Mouse (Mus musculus): ENCODE data around the gene Ccdc152. TPM values are rescaled to one million over a fixed set of nuclear protein-coding genes. Genes with fewer than 3 reads are reported as not detected.
A peak's percentile ranks its signal among the peaks of the same experiment; 100 is the strongest.

Gene Ccdc152
- 0.29 and 0.34 TPM in 2 replicates for polyA plus RNA-seq (2015; fragmentation: Nextera tagmentation; extraction: Ambion mirVana)

DNA sequence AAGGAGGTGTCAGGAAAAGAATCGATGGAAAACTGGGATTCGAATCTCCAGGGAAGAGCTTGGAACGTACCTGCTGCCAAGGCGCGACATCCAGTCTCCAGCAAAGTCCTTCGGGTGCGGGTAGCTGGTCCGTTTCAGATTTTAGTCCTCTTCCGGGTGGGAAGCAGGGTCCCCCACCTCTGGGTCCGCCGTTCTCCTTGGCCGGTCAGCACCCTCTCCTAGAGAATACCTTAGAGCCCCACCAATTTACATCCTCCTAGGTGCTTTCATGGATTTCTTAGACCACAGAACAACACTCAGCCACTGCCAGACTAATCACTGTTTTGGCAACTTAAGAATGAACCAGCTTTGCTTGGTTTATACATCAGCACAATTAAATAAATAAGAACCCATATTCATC is at the start of gene Ccdc152:
TSS of gene Ccdc152 (minus strand) at position 101 of the 400 bp plus-strand sequence.
- no peak within 1 kb of the TSS for H3K4me2 ChIP-seq (ENCODE audit: low read depth, low read length)
- no peaks in the 10 kb centered on the region for H3K9me3 ChIP-seq (replicated peaks; ENCODE audit: control insufficient read depth, low read length)
- no peaks in the 10 kb centered on the region for H3K4me1 ChIP-seq (ENCODE audit: control insufficient read depth, insufficient read depth, low read length)
- H3K9ac ChIP-seq (ENCODE audit: low read length): no peak within 1 kb of the TSS
- H3K36me3 ChIP-seq (ENCODE audit: control insufficient read depth, insufficient read depth): no peaks in the 10 kb centered on the region
- no peaks in the 10 kb centered on the region for H3K27me3 ChIP-seq (ENCODE audit: control insufficient read depth, insufficient read depth, low read length)
- no peak within 1 kb of the TSS for H3K27ac ChIP-seq (ENCODE audit: low read length)
- no peak within 1 kb of the TSS for H3K4me3 ChIP-seq (ENCODE audit: low read length)
- ATAC-seq (replicated peaks; ENCODE audit: extremely low read depth, insufficient read depth, low FRiP score): no peak
- WGBS: 89% methylated on average over 12 of the region's 12 CpGs

GRCm38 (mm10) chr15:3349306-3350064 is 46.2 kb upstream of the Ccdc152 start:
- Histone ChIP-seq H3K27ac (ENCODE audit: low read length) (no peak overlapping the region), H3K9ac (ENCODE audit: low read length) (no peak overlapping the region), H3K4me2 (ENCODE audit: low read depth, low read length) (no peak overlapping the region), H3K9me3 (replicated peaks; ENCODE audit: control insufficient read depth, low read length) (no peaks in the 10 kb centered on the region), H3K27me3 (ENCODE audit: control insufficient read depth, insufficient read depth, low read length) (no peaks in the 10 kb centered on the region), H3K36me3 (ENCODE audit: control insufficient read depth, insufficient read depth) (no peaks in the 10 kb centered on the region), H3K4me1 (ENCODE audit: control insufficient read depth, insufficient read depth, low read length) (peaks cover 8% of the 10 kb centered on the region), H3K4me3 (ENCODE audit: low read length) (no peak overlapping the region)
- 61% methylated on average over 6 of the region's 6 CpGs for WGBS
- no peak for ATAC-seq (replicated peaks; ENCODE audit: extremely low read depth, insufficient read depth, low FRiP score)

- H3K4me3 ChIP-seq (ENCODE audit: low read length): no peak overlapping the region
- no peaks in the 10 kb centered on the region for H3K27me3 ChIP-seq (ENCODE audit: control insufficient read depth, insufficient read depth, low read length)
- no peak for ATAC-seq (replicated peaks; ENCODE audit: extremely low read depth, insufficient read depth, low FRiP score)
- no peak overlapping the region for H3K4me2 ChIP-seq (ENCODE audit: low read depth, low read length)
- H3K36me3 ChIP-seq (ENCODE audit: control insufficient read depth, insufficient read depth): peaks cover 2% of the 10 kb centered on the region; the same call in 1 of the 2 replicates
- H3K9me3 ChIP-seq (replicated peaks; ENCODE audit: control insufficient read depth, low read length): no peaks in the 10 kb centered on the region
- WGBS: 66% methylated on average over 3 of the region's 3 CpGs
- peaks cover 8% of the 10 kb centered on the region for H3K4me1 ChIP-seq (ENCODE audit: control insufficient read depth, insufficient read depth, low read length)
- H3K9ac ChIP-seq (ENCODE audit: low read length): no peak overlapping the region
- H3K27ac ChIP-seq (ENCODE audit: low read length): no peak overlapping the region
Observed at GRCm38 (mm10) chr15:3346682-3347081, 43.4 kb upstream of the Ccdc152 start.

DNA sequence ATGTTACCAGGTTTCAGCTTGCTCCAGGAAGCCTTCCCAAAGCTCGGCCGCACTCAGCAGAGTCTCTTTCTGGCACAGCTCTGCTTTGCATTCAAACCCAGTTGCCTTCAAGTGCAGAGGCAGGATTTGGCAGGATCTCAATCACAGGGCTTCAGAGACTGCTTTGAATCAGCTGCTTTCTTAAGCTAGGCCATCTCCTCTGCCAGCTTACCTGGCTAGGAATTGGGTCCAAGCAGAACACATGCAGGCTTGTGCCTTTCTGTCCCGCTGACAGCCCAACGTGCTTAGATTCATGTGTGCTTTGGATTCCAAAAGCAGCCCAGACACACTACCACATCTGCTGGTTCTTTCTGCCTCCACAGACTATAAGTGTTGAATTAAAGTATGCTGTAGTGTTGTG is 41.2 kb upstream of the Ccdc152 start:
- H3K4me2 ChIP-seq (ENCODE audit: low read depth, low read length): no peak overlapping the region
- H3K9ac ChIP-seq (ENCODE audit: low read length): no peak overlapping the region
- H3K36me3 ChIP-seq (ENCODE audit: control insufficient read depth, insufficient read depth): peaks cover 11% of the 10 kb centered on the region
- no peak overlapping the region for H3K27ac ChIP-seq (ENCODE audit: low read length)
- 86% methylated on average over 4 of the region's 4 CpGs for WGBS
- no peak overlapping the region for H3K4me3 ChIP-seq (ENCODE audit: low read length)
- ATAC-seq (replicated peaks; ENCODE audit: extremely low read depth, insufficient read depth, low FRiP score): no peak
- no peaks in the 10 kb centered on the region for H3K9me3 ChIP-seq (replicated peaks; ENCODE audit: control insufficient read depth, low read length)
- no peaks in the 10 kb centered on the region for H3K27me3 ChIP-seq (ENCODE audit: control insufficient read depth, insufficient read depth, low read length)
- peaks cover 8% of the 10 kb centered on the region for H3K4me1 ChIP-seq (ENCODE audit: control insufficient read depth, insufficient read depth, low read length)

- Histone ChIP-seq H3K4me2 (ENCODE audit: low read depth, low read length) (no peak overlapping the region), H3K4me1 (ENCODE audit: control insufficient read depth, insufficient read depth, low read length) (no peaks in the 10 kb centered on the region), H3K9ac (ENCODE audit: low read length) (no peak overlapping the region), H3K9me3 (replicated peaks; ENCODE audit: control insufficient read depth, low read length) (peaks cover 4% of the 10 kb centered on the region), H3K36me3 (ENCODE audit: control insufficient read depth, insufficient read depth) (peaks cover 26% of the 10 kb centered on the region), H3K27me3 (ENCODE audit: control insufficient read depth, insufficient read depth, low read length) (no peaks in the 10 kb centered on the region), H3K27ac (ENCODE audit: low read length) (no peak overlapping the region), H3K4me3 (ENCODE audit: low read length) (no peak overlapping the region)
- 80% methylated on average over 4 of the region's 4 CpGs for WGBS
- ATAC-seq (replicated peaks; ENCODE audit: extremely low read depth, insufficient read depth, low FRiP score): no peak
Observed at GRCm38 (mm10) chr15:3341806-3342582, 38.7 kb upstream of the Ccdc152 start.

- peaks cover 32% of the 10 kb centered on the region for H3K36me3 ChIP-seq (ENCODE audit: control insufficient read depth, insufficient read depth)
- H3K9me3 ChIP-seq (replicated peaks; ENCODE audit: control insufficient read depth, low read length): peaks cover 4% of the 10 kb centered on the region
- ATAC-seq (replicated peaks; ENCODE audit: extremely low read depth, insufficient read depth, low FRiP score): no peak
- no peak overlapping the region for H3K4me3 ChIP-seq (ENCODE audit: low read length)
- no peaks in the 10 kb centered on the region for H3K4me1 ChIP-seq (ENCODE audit: control insufficient read depth, insufficient read depth, low read length)
- WGBS: 73% methylated on average over 3 of the region's 3 CpGs
- H3K9ac ChIP-seq (ENCODE audit: low read length): no peak overlapping the region
- no peaks in the 10 kb centered on the region for H3K27me3 ChIP-seq (ENCODE audit: control insufficient read depth, insufficient read depth, low read length)
- H3K4me2 ChIP-seq (ENCODE audit: low read depth, low read length): no peak overlapping the region
- no peak overlapping the region for H3K27ac ChIP-seq (ENCODE audit: low read length)
Observed at GRCm38 (mm10) chr15:3339847-3340246, 36.5 kb upstream of the Ccdc152 start.

- Histone ChIP-seq H3K4me1 (ENCODE audit: control insufficient read depth, insufficient read depth, low read length) (peaks cover 2% of the 10 kb centered on the region; the same call in 1 of the 2 replicates), H3K36me3 (ENCODE audit: control insufficient read depth, insufficient read depth) (peaks cover 19% of the 10 kb centered on the region), H3K9ac (ENCODE audit: low read length) (no peak overlapping the region), H3K27me3 (ENCODE audit: control insufficient read depth, insufficient read depth, low read length) (no peaks in the 10 kb centered on the region), H3K4me3 (ENCODE audit: low read length) (no peak overlapping the region), H3K4me2 (ENCODE audit: low read depth, low read length) (no peak overlapping the region), H3K27ac (ENCODE audit: low read length) (peak overlapping the region; percentile 47), H3K9me3 (replicated peaks; ENCODE audit: control insufficient read depth, low read length) (peaks cover 4% of the 10 kb centered on the region)
- WGBS: 41% methylated on average over 4 of the region's 4 CpGs
- 0 out of 2 replicates have a peak, but pooled peaks have one; percentile 49 for ATAC-seq (replicated peaks; ENCODE audit: extremely low read depth, insufficient read depth, low FRiP score)
Observed at GRCm38 (mm10) chr15:3332517-3332916, 29.2 kb upstream of the Ccdc152 start.

DNA sequence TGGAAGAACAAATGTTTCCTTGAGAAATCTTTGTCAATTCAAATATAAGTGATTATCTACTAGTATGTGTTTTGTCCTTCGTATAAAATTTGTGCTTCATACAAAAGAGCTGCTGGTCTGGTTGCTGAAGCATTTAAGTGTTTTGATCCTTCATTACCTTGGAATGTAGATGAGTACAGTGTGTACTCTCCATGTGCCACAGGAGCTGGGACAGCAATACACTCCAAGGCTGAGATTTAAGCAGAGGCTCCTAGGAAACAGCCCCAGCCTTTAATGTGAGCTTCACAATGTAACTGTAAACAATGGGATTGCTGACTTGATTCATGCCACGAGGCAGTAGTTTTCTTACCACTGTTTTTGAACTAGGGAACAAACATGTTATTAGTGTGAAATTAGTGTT is 28.5 kb upstream of the Ccdc152 start:
- H3K9ac ChIP-seq (ENCODE audit: low read length): no peak overlapping the region
- peak overlapping the region; percentile 47; the same call in 1 of the 2 replicates for H3K27ac ChIP-seq (ENCODE audit: low read length)
- no peaks in the 10 kb centered on the region for H3K27me3 ChIP-seq (ENCODE audit: control insufficient read depth, insufficient read depth, low read length)
- H3K9me3 ChIP-seq (replicated peaks; ENCODE audit: control insufficient read depth, low read length): no peaks in the 10 kb centered on the region
- H3K4me2 ChIP-seq (ENCODE audit: low read depth, low read length): no peak overlapping the region
- no peak overlapping the region for H3K4me3 ChIP-seq (ENCODE audit: low read length)
- H3K4me1 ChIP-seq (ENCODE audit: control insufficient read depth, insufficient read depth, low read length): peaks cover 2% of the 10 kb centered on the region; the same call in 1 of the 2 replicates
- H3K36me3 ChIP-seq (ENCODE audit: control insufficient read depth, insufficient read depth): peaks cover 15% of the 10 kb centered on the region
- 76% methylated on average over 2 of the region's 2 CpGs for WGBS
- ATAC-seq (replicated peaks; ENCODE audit: extremely low read depth, insufficient read depth, low FRiP score): no peak

DNA sequence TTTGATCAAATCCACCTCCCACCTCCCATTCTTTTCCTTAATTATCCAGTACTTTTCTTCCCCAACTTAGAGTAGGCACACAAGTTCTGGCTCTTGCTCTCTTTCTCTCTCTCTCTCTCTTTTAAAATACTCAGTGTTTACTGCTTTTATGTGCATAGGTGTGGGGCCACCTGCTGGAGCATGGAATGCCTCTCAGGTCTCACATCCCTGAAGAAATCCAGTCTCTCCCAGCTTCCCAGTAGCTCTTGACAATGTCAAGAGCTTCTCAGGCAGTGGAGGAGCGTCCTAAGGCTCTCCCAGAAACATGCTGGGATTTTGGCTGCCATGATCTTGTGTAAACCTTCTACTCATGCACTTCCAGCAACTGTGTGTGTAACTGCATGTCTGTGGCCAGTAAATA is 27.0 kb upstream of the Ccdc152 start:
- Histone ChIP-seq H3K9ac (ENCODE audit: low read length) (no peak overlapping the region), H3K4me3 (ENCODE audit: low read length) (no peak overlapping the region), H3K36me3 (ENCODE audit: control insufficient read depth, insufficient read depth) (peaks cover 11% of the 10 kb centered on the region), H3K4me1 (ENCODE audit: control insufficient read depth, insufficient read depth, low read length) (peaks cover 2% of the 10 kb centered on the region; the same call in 1 of the 2 replicates), H3K27ac (ENCODE audit: low read length) (no peak overlapping the region), H3K27me3 (ENCODE audit: control insufficient read depth, insufficient read depth, low read length) (no peaks in the 10 kb centered on the region), H3K9me3 (replicated peaks; ENCODE audit: control insufficient read depth, low read length) (no peaks in the 10 kb centered on the region), H3K4me2 (ENCODE audit: low read depth, low read length) (no peak overlapping the region)
- WGBS: 69% methylated on average over 1 of the region's 1 CpGs
- no peak for ATAC-seq (replicated peaks; ENCODE audit: extremely low read depth, insufficient read depth, low FRiP score)

Data from heart, embryonic 16.5 days (tissue).